Mouse (Mus musculus): ENCODE data around the gene Mpped1.

DNA sequence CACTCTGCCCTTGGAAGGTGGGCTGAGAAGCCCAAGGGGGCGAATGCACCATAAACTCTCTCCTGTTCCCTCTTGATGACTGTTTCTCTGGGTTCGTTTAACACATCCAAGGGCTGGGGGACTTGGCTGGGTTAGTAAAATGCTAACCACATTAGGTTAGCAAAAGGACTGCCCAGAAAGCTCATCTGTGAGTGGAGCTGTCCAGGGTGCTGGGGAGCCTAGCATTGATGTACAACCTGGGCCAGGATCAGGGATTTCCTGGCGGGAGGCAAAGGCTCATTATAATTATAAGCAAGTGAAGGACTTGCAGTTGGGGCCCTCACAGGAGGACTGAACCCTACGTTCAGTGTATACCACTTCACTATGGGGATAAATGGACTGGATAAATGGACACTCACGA, 100.6 kb downstream of the Mpped1 start:
- TF ChIP-seq GATA1 (IDR thresholded peaks at IDR 0.05; ENCODE audit: borderline replicate concordance, low read length) (no peak), CTCF (IDR thresholded peaks at IDR 0.05; ENCODE audit: low read depth, low read length) (no peak), POLR2AphosphoS5 (IDR thresholded peaks at IDR 0.05; ENCODE audit: insufficient replicate concordance, low read depth, low read length) (no peak), TAL1 (conservative IDR thresholded peaks at IDR 0.05; ENCODE audit: low read depth, low read length) (no peak), GATA2 (IDR thresholded peaks at IDR 0.05; ENCODE audit: borderline replicate concordance, low read depth, low read length) (no peak)
